Mouse (Mus musculus) C2C12 (cell line): ENCODE data around the gene C730034F03Rik.

Source experiments
- CEBPB ChIP-seq: IDR thresholded peaks from one replicate; pipeline ENCODE4 v1.6.1; 2011; ENCODE audit warnings: low read depth, mild to moderate bottlenecking, control low read depth, moderate library complexity
- CTCF ChIP-seq: IDR thresholded peaks from one replicate; pipeline ENCODE4 v1.5.1; 2011; ENCODE audit not compliant: control insufficient read depth, insufficient read depth, insufficient read length
- FOSL1 ChIP-seq: IDR thresholded peaks from one replicate; pipeline ENCODE4 v1.8.0; 2011; ENCODE audit warnings: mild to moderate bottlenecking, low read length; ENCODE audit not compliant: poor library complexity, insufficient read depth, severe bottlenecking
- MAX ChIP-seq: IDR thresholded peaks from one replicate; pipeline ENCODE4 v1.6.1; 2011; ENCODE audit warnings: mild to moderate bottlenecking, control low read depth
- MYOD1 ChIP-seq: IDR thresholded peaks from one replicate; pipeline ENCODE4 v1.6.1; 2011; ENCODE audit warnings: low read depth; ENCODE audit not compliant: control insufficient read depth, insufficient read length
- MYOG ChIP-seq: IDR thresholded peaks from one replicate; pipeline ENCODE4 v1.6.1; 2011; ENCODE audit not compliant: control insufficient read depth, insufficient read length; ENCODE audit errors: extremely low read depth
- USF1 ChIP-seq: IDR thresholded peaks from one replicate; pipeline ENCODE4 v1.6.1; 2011; ENCODE audit warnings: low read depth, mild to moderate bottlenecking, control low read depth, moderate library complexity

GRCm38 (mm10) chr15:89453865-89454478 is 24.6 kb downstream of the C730034F03Rik start, which contains the start of gene Mapk8ip2:
- TF ChIP-seq CTCF (no peak), USF1 (no peak), MAX (no peak), FOSL1 (no peak), MYOD1 (no peak), CEBPB (no peak), MYOG (no peak)
